Mouse (Mus musculus) kidney, adult 18-20 months (tissue): Measurements from ENCODE around the gene Nutm2.
"Not testable (repeated sequence)": the region's sequence is repeated elsewhere in the genome, so short reads cannot be mapped to it uniquely, and the experiment has no call there.

Experiments
- DNase-seq: peaks from one replicate; pipeline ENCODE4 v3.0.0; 2021

Gene Nutm2

DNA sequence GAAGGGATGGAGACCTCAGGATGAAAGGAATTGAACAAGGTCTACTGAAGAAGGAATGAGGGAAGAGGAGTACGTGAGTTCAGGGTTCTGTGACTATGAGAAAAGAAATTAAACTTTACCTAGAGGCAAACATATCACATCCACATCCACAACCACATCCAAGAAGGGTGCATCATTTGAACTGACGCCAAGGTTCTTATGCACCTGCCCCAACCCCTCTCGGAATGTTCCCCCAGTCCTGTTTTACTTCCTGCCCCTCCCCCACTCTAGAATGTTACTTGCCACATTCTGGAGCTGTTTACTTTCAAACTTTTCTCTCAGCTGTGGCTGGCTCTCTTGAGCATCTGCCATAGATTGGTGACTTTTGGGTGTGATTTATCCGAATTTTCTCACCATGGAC, at the start of gene Nutm2:
TSS of gene Nutm2 (plus strand) at position 301 of the 400 bp plus-strand sequence.
- no peak for DNase-seq

GRCm38 (mm10) chr13:50417389-50418183, 49.5 kb upstream of the Nutm2 start, which contains the start of gene Fbxw17:
TSS of gene Fbxw17 (plus strand) at chr13:50417864.
- peak; percentile 76 for DNase-seq

- DNase-seq, result no peak
Observed at GRCm38 (mm10) chr13:50418421-50418820, 48.7 kb upstream of the Nutm2 start.

DNA sequence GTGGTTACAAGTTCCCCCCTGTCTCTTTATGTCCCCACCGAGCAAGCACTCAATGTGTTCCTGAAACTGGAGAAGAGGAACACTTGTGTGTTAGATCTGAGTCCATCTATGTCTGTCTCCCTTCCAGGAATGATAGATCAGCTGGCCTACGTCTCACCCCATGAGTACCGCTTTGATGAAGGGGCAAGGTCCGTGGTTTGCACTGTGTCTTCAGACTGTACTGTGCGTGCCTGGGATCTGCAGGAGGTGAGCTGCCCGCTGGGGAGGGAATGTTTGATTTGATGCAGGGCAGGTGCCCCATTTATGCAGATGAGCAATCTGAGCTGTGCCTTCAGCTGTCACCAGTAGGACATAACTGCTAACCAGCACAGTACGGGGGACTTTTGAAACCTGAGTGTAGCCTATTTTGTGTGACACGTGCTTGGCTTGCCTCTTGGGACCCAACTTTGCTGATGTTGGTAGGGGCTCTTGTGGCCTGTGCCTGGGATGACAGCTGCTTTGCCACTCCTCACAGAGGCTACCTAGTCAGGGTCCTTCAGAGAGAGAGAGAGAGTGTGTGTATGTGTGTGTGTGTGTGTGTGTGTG, 43.4 kb upstream of the Nutm2 start:
- DNase-seq, result no peak

DNA sequence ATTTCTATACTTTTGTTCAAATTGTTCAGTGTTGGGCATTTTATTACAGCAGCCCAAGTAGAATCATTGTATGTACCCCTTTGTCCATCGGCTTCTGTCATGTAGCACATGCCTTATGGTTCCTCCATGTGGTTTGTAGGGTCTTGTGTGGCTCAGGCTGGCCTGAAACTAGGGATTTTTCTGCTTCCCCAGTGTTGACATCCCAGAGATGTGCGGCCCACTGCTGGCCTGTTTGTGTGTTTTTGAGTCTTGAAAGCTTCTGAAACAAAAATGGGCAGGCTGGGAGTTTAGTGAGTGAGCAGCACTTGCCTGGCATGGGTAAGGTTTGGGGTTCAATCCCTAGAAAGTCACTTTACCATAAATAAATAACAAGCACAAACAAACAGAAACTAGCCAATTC, 42.6 kb upstream of the Nutm2 start:
- no peak for DNase-seq

DNA sequence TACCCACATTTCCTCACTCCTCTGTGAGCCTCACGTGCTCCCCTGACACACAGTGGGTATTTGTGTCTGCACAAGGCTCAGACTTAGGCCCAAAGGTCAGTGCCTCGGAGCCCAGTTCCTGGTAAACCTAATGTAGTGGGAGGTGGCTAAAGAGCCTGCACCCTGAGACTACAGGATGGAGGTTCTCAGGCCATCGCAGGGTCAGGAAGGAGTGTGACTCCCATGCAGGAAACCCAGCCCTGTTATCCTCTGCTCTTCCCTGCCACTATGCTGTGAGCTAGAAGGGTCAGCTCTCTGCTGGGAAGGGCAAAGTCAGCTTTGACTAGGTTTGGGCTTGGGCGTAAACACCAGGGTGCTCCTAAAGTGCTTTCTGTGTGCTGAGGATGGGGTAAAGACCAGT, 40.4 kb upstream of the Nutm2 start:
- DNase-seq, result no peak

DNA sequence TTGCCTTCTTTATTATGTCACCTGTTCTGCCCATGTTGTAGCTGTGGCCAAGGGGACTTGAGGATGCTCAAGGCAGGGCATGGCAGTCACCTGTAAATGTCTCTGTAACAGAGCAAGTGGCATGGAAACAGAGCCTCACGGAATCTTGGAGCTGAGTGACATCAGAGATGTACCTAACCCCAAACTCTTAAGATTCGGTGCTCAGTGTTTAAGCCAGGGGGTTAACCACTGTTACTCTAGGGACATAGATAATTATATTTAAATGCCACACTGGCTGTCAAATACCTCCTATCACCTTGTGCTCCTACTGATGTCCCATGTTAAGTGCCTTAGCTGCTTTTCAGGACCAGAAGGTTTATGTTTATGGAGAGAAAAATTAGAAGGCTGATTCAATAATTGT, 23.3 kb upstream of the Nutm2 start, which contains the start of gene Gm47429:
TSS of gene Gm47429 (minus strand) at position 101 of the 400 bp plus-strand sequence.
- no peak for DNase-seq

DNA sequence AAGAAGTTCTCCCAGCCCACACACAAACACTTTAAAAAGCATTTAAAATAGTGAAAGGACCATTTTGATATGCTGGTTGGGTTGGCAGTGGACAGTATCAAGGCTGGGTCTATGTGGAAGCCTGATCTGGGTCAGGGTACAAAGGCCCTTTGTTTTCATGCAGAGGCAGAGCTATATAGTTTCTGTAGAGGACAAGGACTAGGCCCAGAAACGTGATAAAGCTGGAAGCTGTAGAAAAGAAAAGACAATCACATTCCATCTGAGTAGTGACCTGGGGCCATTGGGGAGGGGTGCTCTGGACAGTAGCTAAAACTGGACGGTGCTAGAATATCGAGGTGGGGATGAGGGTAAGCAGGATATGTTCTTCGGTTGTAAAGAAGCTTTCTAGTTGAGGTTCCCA, 21.8 kb upstream of the Nutm2 start:
- DNase-seq, result no peak

- not testable (repeated sequence) for DNase-seq
Observed at GRCm38 (mm10) chr13:50452266-50452665, 14.8 kb upstream of the Nutm2 start.

- no peak for DNase-seq
Observed at GRCm38 (mm10) chr13:50453426-50453825, 13.7 kb upstream of the Nutm2 start.

- not testable (repeated sequence) for DNase-seq
Observed at GRCm38 (mm10) chr13:50460433-50460832, 6.7 kb upstream of the Nutm2 start.

GRCm38 (mm10) chr13:50464621-50465562, 2.2 kb upstream of the Nutm2 start:
- DNase-seq, result peak; percentile 15

- DNase-seq, result not testable (repeated sequence)
Observed at GRCm38 (mm10) chr13:50488510-50488909, 21.4 kb downstream of the Nutm2 start.

DNA sequence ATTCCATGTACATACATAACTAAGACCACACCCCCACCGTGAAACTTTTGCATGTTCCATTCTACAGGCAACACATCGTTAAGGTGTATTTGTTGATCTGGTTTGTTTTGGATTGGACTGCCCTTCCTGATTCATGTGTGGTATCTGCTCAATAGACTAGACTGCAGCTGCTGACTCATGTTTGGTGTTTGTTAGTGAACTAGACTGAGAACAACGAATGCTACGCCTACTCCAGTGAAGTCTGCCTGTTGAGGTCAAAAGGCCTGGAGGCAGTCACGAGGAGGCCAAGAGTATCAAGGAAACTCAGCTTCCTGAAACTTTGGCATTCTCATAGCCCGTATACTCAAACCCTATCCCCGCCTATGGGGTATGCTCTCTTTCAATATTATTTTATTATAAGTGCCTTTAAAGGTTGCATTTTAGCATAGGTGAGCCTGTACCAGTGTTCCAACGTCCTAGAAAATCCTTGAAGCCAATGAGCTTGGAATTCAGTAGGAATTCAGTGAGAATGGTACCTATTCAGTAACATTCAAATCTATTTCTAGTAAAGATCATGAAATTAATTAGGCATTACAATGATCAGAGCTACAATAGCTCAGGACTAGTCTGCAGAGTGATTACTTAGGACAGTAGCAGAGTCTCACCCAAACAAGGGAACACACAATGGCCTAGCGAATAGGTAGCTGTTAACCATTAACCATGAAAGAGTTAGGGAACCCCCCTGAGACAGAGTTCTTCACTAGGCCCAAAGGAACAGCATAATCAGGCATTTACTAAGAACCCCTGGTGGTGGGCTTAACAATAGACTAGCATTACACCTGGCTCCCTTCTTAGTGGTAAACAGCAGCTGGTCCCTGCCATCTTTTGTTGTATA, 43.6 kb downstream of the Nutm2 start:
- DNase-seq, result peak; percentile 12
